Mouse (Mus musculus): Measurements from ENCODE around the gene Tmeff2. TPM values are rescaled to one million over a fixed set of nuclear protein-coding genes. Genes with fewer than 3 reads are reported as not detected.
"Not testable (repeated sequence)": the region's sequence is repeated elsewhere in the genome, so short reads cannot be mapped to it uniquely, and the experiment has no call there.

The Tmeff2 gene
- polyA plus RNA-seq (2012; rRNA removed) = 49.4 and 50.0 TPM in 2 replicates

- not testable (repeated sequence) for DNase-seq (ENCODE audit: extremely low spot score in 1 of 2, low spot score in 1 of 2)
Observed at GRCm38 (mm10) chr1:50900386-50900785, at the start of gene Tmeff2. TSS of gene Tmeff2 (plus strand) at chr1:50900647.

- peak in 1 of 2 experiments; percentile 19 for DNase-seq (ENCODE audit: extremely low spot score in 1 of 2, low spot score in 1 of 2)
Observed at GRCm38 (mm10) chr1:50861515-50861914, 38.9 kb upstream of the Tmeff2 start.

- peak in 1 of 2 experiments; percentile 13 for DNase-seq (ENCODE audit: extremely low spot score in 1 of 2, low spot score in 1 of 2)
Observed at GRCm38 (mm10) chr1:50897696-50898095, 2.8 kb upstream of the Tmeff2 start.

- peak; percentile 44 to 81 for DNase-seq (ENCODE audit: extremely low spot score in 1 of 2, low spot score in 1 of 2)
Observed at GRCm38 (mm10) chr1:50924838-50925355, 24.4 kb downstream of the Tmeff2 start.

DNA sequence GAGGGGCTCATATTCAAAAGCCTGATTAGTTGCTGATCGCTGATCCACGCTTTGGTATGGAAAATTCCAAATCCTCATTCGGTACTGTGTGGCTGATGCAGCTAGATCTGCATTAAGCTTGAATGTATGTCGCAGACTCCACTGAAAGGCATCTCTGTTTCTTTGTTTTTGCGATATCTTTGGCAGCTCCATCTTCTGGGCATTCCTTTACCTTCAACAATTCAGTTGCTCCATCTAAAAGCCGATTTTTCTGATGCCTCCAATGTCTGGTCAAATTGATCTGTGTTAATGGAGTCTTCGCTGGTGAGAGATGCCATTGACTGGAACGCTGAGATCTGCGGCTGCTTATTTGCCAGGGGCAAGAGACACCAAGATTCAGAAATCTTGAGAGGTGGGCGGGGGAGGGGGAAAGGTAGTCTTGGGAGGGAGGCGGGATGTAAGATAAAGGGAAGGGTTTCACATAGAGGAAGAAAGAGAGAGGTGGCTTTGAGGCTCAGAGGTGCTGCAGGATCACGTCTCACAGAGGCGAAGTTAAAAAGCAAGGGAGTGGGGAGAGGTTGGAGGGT lies 25.0 kb downstream of the Tmeff2 start:
- peak in 1 of 2 experiments; percentile 56 for DNase-seq (ENCODE audit: extremely low spot score in 1 of 2, low spot score in 1 of 2)

- DNase-seq (ENCODE audit: extremely low spot score in 1 of 2, low spot score in 1 of 2) = peak; percentile 16 to 52
Observed at GRCm38 (mm10) chr1:50926374-50927060, 26.1 kb downstream of the Tmeff2 start.

DNA sequence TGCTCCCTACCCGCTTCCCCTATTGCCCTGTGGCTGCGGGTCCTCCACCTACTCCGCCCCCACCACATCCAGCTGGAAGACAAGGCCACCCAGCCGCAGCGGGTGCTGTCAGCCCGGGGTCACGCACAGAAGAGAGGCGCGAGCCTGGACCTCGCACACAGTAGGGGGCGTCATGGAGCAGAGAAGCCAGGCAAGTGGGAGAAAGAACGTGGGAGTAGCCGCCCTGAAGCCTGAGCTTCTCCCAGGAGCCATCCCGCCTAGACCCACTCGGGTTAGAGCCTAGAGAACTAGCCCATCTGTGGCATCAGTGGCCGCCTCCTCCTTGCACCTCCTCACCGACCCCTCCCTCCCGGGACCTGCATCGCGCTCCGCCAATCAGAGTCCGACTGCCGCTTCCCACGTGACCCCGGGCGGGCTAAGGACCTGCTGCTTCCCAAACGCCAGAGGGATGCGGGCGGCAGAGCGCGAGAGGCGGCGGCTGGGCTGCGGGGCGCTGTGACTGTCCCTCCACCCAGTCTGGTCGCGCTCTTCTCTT lies 26.7 kb downstream of the Tmeff2 start:
- DNase-seq (ENCODE audit: extremely low spot score in 1 of 2, low spot score in 1 of 2) = peak; percentile 96 to 98

- peak; percentile 17 to 44 for DNase-seq (ENCODE audit: extremely low spot score in 1 of 2, low spot score in 1 of 2)
Observed at GRCm38 (mm10) chr1:50927679-50928187, 27.3 kb downstream of the Tmeff2 start.

DNA sequence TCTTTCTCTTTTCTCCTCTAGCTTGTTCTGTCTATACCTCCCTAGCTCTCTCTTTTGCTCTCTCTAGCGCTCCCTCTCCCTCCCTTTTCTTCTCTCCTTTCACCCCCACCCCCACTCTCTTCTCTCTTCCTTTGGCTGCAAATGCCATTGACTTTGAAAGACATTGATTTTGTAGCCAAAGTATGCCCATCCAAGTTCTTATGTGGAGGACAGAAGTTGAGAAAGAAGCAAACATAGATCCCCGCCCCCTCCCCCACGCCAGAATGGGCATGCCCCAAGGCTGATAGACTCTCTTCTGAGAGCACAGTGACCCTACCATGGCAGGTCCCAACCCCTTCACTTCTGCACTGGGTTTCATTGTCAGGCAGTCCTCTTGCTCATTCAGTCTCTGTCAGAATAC lies 28.3 kb downstream of the Tmeff2 start:
- no peak for DNase-seq (ENCODE audit: extremely low spot score in 1 of 2, low spot score in 1 of 2)

- DNase-seq (ENCODE audit: extremely low spot score in 1 of 2, low spot score in 1 of 2) = no peak
Observed at GRCm38 (mm10) chr1:50935076-50935475, 34.6 kb downstream of the Tmeff2 start.

DNA sequence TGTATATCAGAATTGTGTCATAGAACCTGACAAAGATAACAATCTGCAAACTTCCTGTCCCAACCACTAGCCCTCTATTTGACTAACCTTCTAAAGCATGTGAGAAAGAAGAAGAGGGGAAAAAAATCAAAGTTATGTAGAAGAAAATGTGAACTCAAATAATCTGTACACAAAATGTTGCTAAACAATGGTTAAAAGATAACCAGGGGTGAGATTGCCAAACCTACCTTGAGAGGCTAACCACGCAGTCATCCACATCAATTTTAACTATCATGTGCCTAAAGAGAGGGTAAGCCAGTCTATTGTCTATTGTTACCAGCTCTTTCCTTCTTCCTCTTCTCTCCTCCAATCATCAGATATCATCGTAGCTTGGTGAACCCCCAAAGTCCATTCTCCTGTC lies 35.0 kb downstream of the Tmeff2 start:
- DNase-seq (ENCODE audit: extremely low spot score in 1 of 2, low spot score in 1 of 2) = no peak

- DNase-seq (ENCODE audit: extremely low spot score in 1 of 2, low spot score in 1 of 2) = peak in 1 of 2 experiments; percentile 71
Observed at GRCm38 (mm10) chr1:50940131-50941039, 39.9 kb downstream of the Tmeff2 start.

DNA sequence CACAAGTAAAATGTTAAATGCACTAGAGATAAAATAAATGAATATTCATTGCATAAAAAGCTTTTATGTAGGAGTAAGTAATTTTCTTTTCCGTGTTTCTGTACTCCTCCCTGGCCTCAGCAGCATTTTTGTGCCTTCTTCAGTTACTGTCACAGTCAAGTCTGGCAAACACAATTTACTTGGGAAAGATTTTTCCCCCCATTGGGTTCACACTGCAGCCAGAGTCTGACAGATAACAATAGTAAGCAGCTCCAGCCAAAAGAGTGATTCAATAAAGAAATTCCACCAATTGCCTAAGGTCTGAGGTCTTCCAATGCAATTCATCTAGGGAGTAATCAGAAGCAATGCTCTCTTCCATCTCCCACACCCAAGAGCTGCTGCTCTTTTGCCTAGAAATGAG lies 48.1 kb downstream of the Tmeff2 start:
- DNase-seq (ENCODE audit: extremely low spot score in 1 of 2, low spot score in 1 of 2) = no peak

DNA sequence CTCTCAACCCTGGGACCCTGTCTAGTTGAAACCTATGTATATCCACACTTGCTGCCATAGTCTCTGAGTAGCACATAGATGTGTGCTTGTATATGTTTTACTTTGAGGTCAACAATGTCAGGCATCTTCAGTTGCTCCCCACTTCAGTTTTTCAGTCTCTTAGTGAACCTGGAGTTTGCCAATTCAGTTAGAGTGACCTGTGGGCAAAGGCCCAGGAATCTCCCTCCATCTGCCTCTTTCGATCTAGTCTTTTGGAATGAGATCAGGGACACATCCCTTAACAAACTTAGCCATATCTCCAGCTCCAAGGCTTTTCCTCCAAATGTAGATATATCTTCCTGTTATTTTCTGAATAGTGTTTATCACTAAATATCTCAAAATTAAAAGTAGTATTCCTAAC lies 58.4 kb downstream of the Tmeff2 start:
- DNase-seq (ENCODE audit: extremely low spot score in 1 of 2, low spot score in 1 of 2) = no peak

GRCm38 (mm10) chr1:50961954-50962648 lies 61.7 kb downstream of the Tmeff2 start:
- peak; percentile 59 to 94 for DNase-seq (ENCODE audit: extremely low spot score in 1 of 2, low spot score in 1 of 2)

- no peak for DNase-seq (ENCODE audit: extremely low spot score in 1 of 2, low spot score in 1 of 2)
Observed at GRCm38 (mm10) chr1:50962649-50963000, 62.2 kb downstream of the Tmeff2 start.

GRCm38 (mm10) chr1:50969685-50970084 lies 69.2 kb downstream of the Tmeff2 start:
- no peak for DNase-seq (ENCODE audit: extremely low spot score in 1 of 2, low spot score in 1 of 2)

DNA sequence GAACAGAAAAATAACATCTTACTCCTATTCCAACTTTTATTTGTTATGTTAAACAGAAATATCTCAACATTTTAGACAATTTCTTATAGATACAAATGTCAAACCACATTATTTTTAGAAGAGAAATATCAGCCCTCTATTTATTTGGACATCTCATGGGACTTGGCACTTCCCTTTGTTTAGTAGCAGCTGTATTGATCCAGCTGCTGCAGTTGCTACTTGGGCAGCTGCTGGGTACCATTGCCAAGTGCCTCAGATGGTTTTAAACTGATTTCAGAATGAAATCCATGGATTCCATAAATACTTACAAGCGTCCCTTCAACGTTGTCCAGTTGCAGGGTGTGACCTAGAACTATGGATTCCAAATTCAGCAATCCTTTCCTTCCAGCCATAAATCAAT lies 70.4 kb downstream of the Tmeff2 start:
- DNase-seq (ENCODE audit: extremely low spot score in 1 of 2, low spot score in 1 of 2) = no peak

DNA sequence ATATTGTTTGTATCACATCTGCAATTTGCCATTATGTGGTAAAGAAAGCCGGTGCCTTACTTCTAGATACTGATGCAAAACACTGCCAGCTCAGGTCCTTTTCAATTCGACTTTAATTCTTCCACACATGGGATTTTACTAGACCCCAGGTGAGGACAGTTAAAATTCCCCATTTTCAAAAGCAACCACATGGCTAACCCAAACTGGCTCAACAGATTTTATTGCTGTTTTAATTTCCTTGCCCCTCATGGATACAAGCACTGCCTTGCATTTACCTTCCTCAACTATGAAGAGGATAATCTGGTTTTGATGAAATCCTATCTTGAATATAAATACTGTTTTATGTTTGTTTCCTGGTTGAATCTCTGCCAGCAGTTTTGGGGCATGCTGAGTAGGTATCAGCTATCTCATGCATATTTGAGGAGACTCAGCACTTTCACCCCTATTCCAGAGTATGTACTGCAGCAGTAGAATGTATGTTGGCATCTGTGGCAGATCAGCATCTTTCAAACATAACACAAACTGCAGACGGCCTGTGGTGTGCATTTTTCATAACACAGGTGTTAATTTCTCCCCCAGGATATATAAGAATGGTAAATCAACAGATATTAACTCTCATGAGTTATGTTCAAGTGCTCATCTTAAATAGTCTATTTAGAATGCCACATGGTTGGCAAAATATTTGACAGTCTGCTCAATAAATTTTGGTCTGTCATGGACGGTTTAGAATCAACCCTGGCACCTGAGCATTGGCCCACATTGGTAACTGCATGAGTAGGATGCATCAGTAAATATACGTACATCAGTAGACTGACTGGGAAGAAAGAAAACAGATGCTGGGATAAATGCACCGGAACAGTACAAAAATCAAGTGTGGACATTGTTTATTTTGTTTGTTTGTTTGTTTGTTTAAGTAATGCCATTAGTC lies 72.3 kb downstream of the Tmeff2 start:
- DNase-seq (ENCODE audit: extremely low spot score in 1 of 2, low spot score in 1 of 2) = no peak

Data from frontal cortex, adult 2 months (tissue).